Mouse (Mus musculus) embryonic facial prominence, embryonic 15.5 days (tissue): Measurements from ENCODE around the gene Psen1. TPM values are rescaled to one million over a fixed set of nuclear protein-coding genes. Genes with fewer than 3 reads are reported as not detected.

Experiments
- ATAC-seq: fragments of 200-750 bp; cut with Nextera tagmentation; 2 replicates; pipeline ENCODE4 v1.8.0; 2017; ENCODE audit warnings: low read depth, moderate TSS enrichment; ENCODE audit not compliant: insufficient number of reproducible peaks, low FRiP score, low TSS enrichment
- H3K27ac ChIP-seq: fragments of 300-500 bp; sonication (generic); replicated peaks from 2 replicates; pipeline ENCODE4 v1.5.1; 2015; ENCODE audit warnings: mild to moderate bottlenecking, inconsistent platforms
- H3K27me3 ChIP-seq: fragments of 300-500 bp; sonication (generic); 2 replicates; pipeline ENCODE4 v1.6.1; 2015; ENCODE audit warnings: inconsistent platforms
- H3K36me3 ChIP-seq: fragments of 300-500 bp; sonication (generic); 2 replicates; pipeline ENCODE4 v1.6.1; 2015; ENCODE audit warnings: mild to moderate bottlenecking, inconsistent platforms
- H3K4me1 ChIP-seq: fragments of 300-500 bp; sonication (generic); 2 replicates; pipeline ENCODE4 v1.6.1; 2015; ENCODE audit warnings: inconsistent platforms
- H3K4me2 ChIP-seq: fragments of 300-500 bp; sonication (generic); replicated peaks from 2 replicates; pipeline ENCODE4 v1.6.1; 2015; ENCODE audit warnings: mild to moderate bottlenecking, inconsistent platforms
- H3K4me3 ChIP-seq: fragments of 300-500 bp; sonication (generic); replicated peaks from 2 replicates; pipeline ENCODE4 v1.5.1; 2015; ENCODE audit warnings: mild to moderate bottlenecking, inconsistent platforms
- H3K9ac ChIP-seq: fragments of 300-500 bp; sonication (generic); 2 replicates; pipeline ENCODE4 v1.6.1; 2015; ENCODE audit warnings: inconsistent platforms
- H3K9me3 ChIP-seq: fragments of 300-500 bp; sonication (generic); replicated peaks from 2 replicates; pipeline ENCODE4 v1.6.1; 2016; ENCODE audit warnings: inconsistent platforms
- WGBS: fragments of 180-500 bp; shearing (Covaris S2); methylation state at CpG from one replicate; pipeline ENCODE4 v1.1.7; 2015; 5-methylcytosine and 5-hydroxymethylcytosine counted together
- polyA plus RNA-seq: library from polyadenylated mRNA; unstranded; fragments of >200 nt; fragmentation: Nextera tagmentation; extraction: Ambion mirVana; gene quantifications from 2 replicates; pipeline ENCODE4 v1.2.1, GENCODE M21; 2015

The Psen1 gene
- polyA plus RNA-seq, 1 experiment from 2014 or later: 72.3 TPM

GRCm38 (mm10) chr12:83780181-83780580 lies 92.2 kb downstream of the Psen1 start:
- no peaks in the 10 kb centered on the region for H3K4me1 ChIP-seq
- H3K9me3 ChIP-seq: no peaks in the 10 kb centered on the region
- H3K4me2 ChIP-seq: no peak overlapping the region
- no peak overlapping the region for H3K4me3 ChIP-seq
- H3K27ac ChIP-seq: no peak overlapping the region
- no peak for ATAC-seq
- H3K9ac ChIP-seq: no peak overlapping the region
- H3K36me3 ChIP-seq: no peaks in the 10 kb centered on the region
- 87% methylated on average over 3 of the region's 3 CpGs for WGBS
- no peaks in the 10 kb centered on the region for H3K27me3 ChIP-seq

- Histone ChIP-seq H3K4me3 (no peak overlapping the region), H3K9me3 (no peaks in the 10 kb centered on the region), H3K27ac (no peak overlapping the region), H3K36me3 (no peaks in the 10 kb centered on the region), H3K4me1 (no peaks in the 10 kb centered on the region), H3K9ac (no peak overlapping the region), H3K27me3 (no peaks in the 10 kb centered on the region), H3K4me2 (no peak overlapping the region)
- 63% methylated on average over 7 of the region's 7 CpGs for WGBS
- ATAC-seq: no peak
These were observed 93.3 kb downstream of the Psen1 start for GRCm38 (mm10) chr12:83781204-83781603.

GRCm38 (mm10) chr12:83781640-83782278 lies 93.8 kb downstream of the Psen1 start:
- ATAC-seq: no peak
- no peaks in the 10 kb centered on the region for H3K4me1 ChIP-seq
- no peak overlapping the region for H3K4me2 ChIP-seq
- no peaks in the 10 kb centered on the region for H3K27me3 ChIP-seq
- H3K27ac ChIP-seq: no peak overlapping the region
- no peak overlapping the region for H3K4me3 ChIP-seq
- H3K9me3 ChIP-seq: no peaks in the 10 kb centered on the region
- no peak overlapping the region for H3K9ac ChIP-seq
- 82% methylated on average over 23 of the region's 23 CpGs for WGBS
- H3K36me3 ChIP-seq: no peaks in the 10 kb centered on the region

GRCm38 (mm10) chr12:83782669-83783068 lies 94.7 kb downstream of the Psen1 start:
- no peak overlapping the region for H3K27ac ChIP-seq
- no peak overlapping the region for H3K9ac ChIP-seq
- H3K4me3 ChIP-seq: no peak overlapping the region
- no peaks in the 10 kb centered on the region for H3K36me3 ChIP-seq
- H3K4me2 ChIP-seq: no peak overlapping the region
- H3K9me3 ChIP-seq: no peaks in the 10 kb centered on the region
- ATAC-seq: no peak
- no peaks in the 10 kb centered on the region for H3K4me1 ChIP-seq
- WGBS: 89% methylated on average over 10 of the region's 10 CpGs
- H3K27me3 ChIP-seq: no peaks in the 10 kb centered on the region

Other genes starting within 250 kb of the Psen1 start
- gene Dpf3, start 200.4 kb upstream of the Psen1 start, polyA plus RNA-seq: 3.9 and 4.6 TPM in 2 replicates
- gene Dcaf4, start 167.7 kb upstream of the Psen1 start, polyA plus RNA-seq: 47.7 and 48.1 TPM in 2 replicates
- 18.8 and 21.4 TPM in 2 replicates for gene Zfyve1, start 90.9 kb upstream of the Psen1 start, polyA plus RNA-seq
- gene Rbm25, start 56.9 kb upstream of the Psen1 start, polyA plus RNA-seq: 225 and 256 TPM in 2 replicates
- 5.2 and 5.4 TPM in 2 replicates for gene Papln, start 75.5 kb downstream of the Psen1 start, polyA plus RNA-seq
- 35.3 and 37.3 TPM in 2 replicates for gene Numb, start 233.8 kb downstream of the Psen1 start, polyA plus RNA-seq